Mouse (Mus musculus) liver, embryonic 15.5 days (tissue): ENCODE data around the gene Dusp5. TPM values are rescaled to one million over a fixed set of nuclear protein-coding genes. Genes with fewer than 3 reads are reported as not detected.
A peak's percentile ranks its signal among the peaks of the same experiment; 100 is the strongest.

Experiments
- ATAC-seq: fragments of 200-750 bp; cut with Nextera tagmentation; 2 replicates; pipeline ENCODE4 v1.8.0; 2017; ENCODE audit warnings: moderate number of reproducible peaks, mild to moderate bottlenecking, moderate library complexity; ENCODE audit not compliant: insufficient read depth
- H3K27ac ChIP-seq: fragments of 300-500 bp; sonication (generic); replicated peaks from 2 replicates; pipeline ENCODE4 v1.5.1; 2015; ENCODE audit warnings: mild to moderate bottlenecking, inconsistent platforms
- H3K27me3 ChIP-seq: fragments of 300-500 bp; sonication (generic); 2 replicates; pipeline ENCODE4 v1.6.1; 2015; ENCODE audit warnings: mild to moderate bottlenecking, inconsistent platforms
- H3K36me3 ChIP-seq: fragments of 300-500 bp; sonication (generic); replicated peaks from 2 replicates; pipeline ENCODE4 v1.6.1; 2015; ENCODE audit warnings: moderate library complexity, mild to moderate bottlenecking, inconsistent platforms
- H3K4me1 ChIP-seq: fragments of 300-500 bp; sonication (generic); replicated peaks from 2 replicates; pipeline ENCODE4 v1.6.1; 2015; ENCODE audit warnings: inconsistent platforms
- H3K4me2 ChIP-seq: fragments of 300-500 bp; sonication (generic); 2 replicates; pipeline ENCODE4 v1.6.1; 2015; ENCODE audit warnings: moderate library complexity, mild to moderate bottlenecking, inconsistent platforms
- H3K4me3 ChIP-seq: fragments of 300-500 bp; sonication (generic); replicated peaks from 2 replicates; pipeline ENCODE4 v1.5.1; 2015; ENCODE audit warnings: mild to moderate bottlenecking, inconsistent platforms
- H3K9ac ChIP-seq: fragments of 300-500 bp; sonication (generic); 2 replicates; pipeline ENCODE4 v1.6.1; 2015; ENCODE audit warnings: moderate library complexity, mild to moderate bottlenecking, inconsistent platforms
- H3K9me3 ChIP-seq: fragments of 300-500 bp; sonication (generic); replicated peaks from 2 replicates; pipeline ENCODE4 v1.6.1; 2016; ENCODE audit warnings: inconsistent platforms
- WGBS: fragments of 180-500 bp; shearing (Covaris S2); methylation state at CpG from one replicate; pipeline ENCODE4 v1.1.7; 2015; ENCODE audit warnings: mixed read lengths; ENCODE audit not compliant: insufficient replicate concordance; 5-methylcytosine and 5-hydroxymethylcytosine counted together
- polyA plus RNA-seq: library from polyadenylated mRNA; unstranded; fragments of >200 nt; fragmentation: Nextera tagmentation; extraction: Ambion mirVana; gene quantifications from 2 replicates; pipeline ENCODE4 v1.2.1, GENCODE M21; 2015

The Dusp5 gene
- polyA plus RNA-seq, 1 experiment from 2014 or later: 2.4 TPM

- no peak overlapping the region for H3K27ac ChIP-seq
- WGBS: 37% methylated on average over 8 of the region's 8 CpGs
- no peak for ATAC-seq
Measured at GRCm38 (mm10) chr19:53547597-53547996, 18.7 kb downstream of the Dusp5 start.

GRCm38 (mm10) chr19:53550972-53551371 is 22.1 kb downstream of the Dusp5 start:
- Histone ChIP-seq H3K9me3 (no peaks in the 10 kb centered on the region), H3K9ac (no peak overlapping the region), H3K4me1 (peaks cover 24% of the 10 kb centered on the region), H3K36me3 (no peaks in the 10 kb centered on the region), H3K27me3 (no peaks in the 10 kb centered on the region), H3K27ac (no peak overlapping the region), H3K4me2 (no peak overlapping the region), H3K4me3 (no peak overlapping the region)
- no peak for ATAC-seq
- 69% methylated on average over 12 of the region's 12 CpGs for WGBS

More at GRCm38 (mm10) chr19:53547597-53547996, 18.7 kb downstream of the Dusp5 start:
- Histone ChIP-seq H3K9ac (no peak overlapping the region), H3K9me3 (no peaks in the 10 kb centered on the region), H3K27me3 (no peaks in the 10 kb centered on the region), H3K4me2 (no peak overlapping the region), H3K4me1 (0 out of 2 replicates have a peak, but pooled peaks cover under 1% of the 10 kb centered on the region), H3K4me3 (no peak overlapping the region), H3K36me3 (no peaks in the 10 kb centered on the region)

GRCm38 (mm10) chr19:53552216-53552786 is 23.4 kb downstream of the Dusp5 start:
- no peak for ATAC-seq
- no peak overlapping the region for H3K9ac ChIP-seq

GRCm38 (mm10) chr19:53552795-53553194 is 23.9 kb downstream of the Dusp5 start:
- WGBS: 49% methylated on average over 6 of the region's 6 CpGs

More at GRCm38 (mm10) chr19:53552216-53552786, 23.4 kb downstream of the Dusp5 start:
- Histone ChIP-seq H3K27ac (no peak overlapping the region), H3K4me2 (no peak overlapping the region), H3K4me1 (peaks cover 28% of the 10 kb centered on the region), H3K36me3 (no peaks in the 10 kb centered on the region), H3K4me3 (no peak overlapping the region), H3K27me3 (no peaks in the 10 kb centered on the region), H3K9me3 (no peaks in the 10 kb centered on the region)
- WGBS: 45% methylated on average over 10 of the region's 10 CpGs

GRCm38 (mm10) chr19:53554402-53554801 is 25.5 kb downstream of the Dusp5 start:
- Histone ChIP-seq H3K27me3 (no peaks in the 10 kb centered on the region), H3K9me3 (no peaks in the 10 kb centered on the region), H3K9ac (no peak overlapping the region), H3K27ac (peak overlapping the region; percentile 5; the same call in 1 of the 2 replicates), H3K4me2 (no peak overlapping the region), H3K36me3 (no peaks in the 10 kb centered on the region), H3K4me3 (no peak overlapping the region), H3K4me1 (peaks cover 32% of the 10 kb centered on the region)
- 56% methylated on average over 11 of the region's 11 CpGs for WGBS
- ATAC-seq: peak; percentile 45; the same call in 1 of the 2 replicates

More at GRCm38 (mm10) chr19:53552795-53553194, 23.9 kb downstream of the Dusp5 start:
- Histone ChIP-seq H3K27ac (no peak overlapping the region), H3K36me3 (no peaks in the 10 kb centered on the region), H3K9me3 (no peaks in the 10 kb centered on the region), H3K27me3 (no peaks in the 10 kb centered on the region), H3K4me3 (no peak overlapping the region), H3K4me1 (peaks cover 32% of the 10 kb centered on the region), H3K4me2 (no peak overlapping the region), H3K9ac (no peak overlapping the region)
- no peak for ATAC-seq

GRCm38 (mm10) chr19:53554981-53555616 is 26.2 kb downstream of the Dusp5 start:
- H3K27ac ChIP-seq: peak overlapping the region; percentile 5; the same call in 1 of the 2 replicates
- 51% methylated on average over 5 of the region's 5 CpGs for WGBS

GRCm38 (mm10) chr19:53556841-53557240 is 27.9 kb downstream of the Dusp5 start:
- no peaks in the 10 kb centered on the region for H3K9me3 ChIP-seq
- peaks cover 32% of the 10 kb centered on the region for H3K4me1 ChIP-seq
- H3K4me3 ChIP-seq: no peak overlapping the region
- H3K36me3 ChIP-seq: no peaks in the 10 kb centered on the region
- ATAC-seq: no peak
- H3K27ac ChIP-seq: no peak overlapping the region
- WGBS: 38% methylated on average over 6 of the region's 6 CpGs
- peak overlapping the region; percentile 20; the same call in 1 of the 2 replicates for H3K4me2 ChIP-seq
- no peak overlapping the region for H3K9ac ChIP-seq
- H3K27me3 ChIP-seq: no peaks in the 10 kb centered on the region

More at GRCm38 (mm10) chr19:53554981-53555616, 26.2 kb downstream of the Dusp5 start:
- Histone ChIP-seq H3K4me2 (no peak overlapping the region), H3K4me1 (peaks cover 32% of the 10 kb centered on the region), H3K27me3 (no peaks in the 10 kb centered on the region), H3K9ac (no peak overlapping the region), H3K36me3 (no peaks in the 10 kb centered on the region), H3K4me3 (no peak overlapping the region), H3K9me3 (no peaks in the 10 kb centered on the region)
- no peak for ATAC-seq

GRCm38 (mm10) chr19:53557267-53557936 is 28.5 kb downstream of the Dusp5 start:
- Histone ChIP-seq H3K36me3 (no peaks in the 10 kb centered on the region), H3K9me3 (no peaks in the 10 kb centered on the region), H3K27me3 (no peaks in the 10 kb centered on the region), H3K9ac (no peak overlapping the region), H3K4me3 (no peak overlapping the region), H3K4me2 (peak overlapping the region; percentile 20), H3K4me1 (peaks cover 32% of the 10 kb centered on the region), H3K27ac (no peak overlapping the region)
- ATAC-seq: no peak
- 35% methylated on average over 20 of the region's 20 CpGs for WGBS

- no peak for ATAC-seq
- H3K4me2 ChIP-seq: no peak overlapping the region
- no peaks in the 10 kb centered on the region for H3K36me3 ChIP-seq
- H3K27me3 ChIP-seq: no peaks in the 10 kb centered on the region
- 63% methylated on average over 3 of the region's 3 CpGs for WGBS
- H3K4me3 ChIP-seq: no peak overlapping the region
- no peaks in the 10 kb centered on the region for H3K9me3 ChIP-seq
- no peak overlapping the region for H3K9ac ChIP-seq
- H3K27ac ChIP-seq: no peak overlapping the region
- H3K4me1 ChIP-seq: peaks cover 11% of the 10 kb centered on the region; the same call in 1 of the 2 replicates
Measured at GRCm38 (mm10) chr19:53560436-53560835, 31.5 kb downstream of the Dusp5 start.

GRCm38 (mm10) chr19:53564174-53564573 is 35.3 kb downstream of the Dusp5 start:
- H3K9ac ChIP-seq: no peak overlapping the region
- no peaks in the 10 kb centered on the region for H3K9me3 ChIP-seq
- no peaks in the 10 kb centered on the region for H3K27me3 ChIP-seq
- H3K4me1 ChIP-seq: no peaks in the 10 kb centered on the region
- no peak overlapping the region for H3K27ac ChIP-seq
- 38% methylated on average over 4 of the region's 4 CpGs for WGBS
- no peaks in the 10 kb centered on the region for H3K36me3 ChIP-seq
- H3K4me2 ChIP-seq: no peak overlapping the region
- ATAC-seq: peak; percentile 31; the same call in 1 of the 2 replicates
- H3K4me3 ChIP-seq: no peak overlapping the region
